Mouse (Mus musculus): ENCODE measurements at regions not wholly inside any gene's neighbourhood (a gene's known extent, or its start where the extent isn't known, plus 50 kb on each side); places are given as distances from the start of the nearest gene placed in this dataset.

DNA sequence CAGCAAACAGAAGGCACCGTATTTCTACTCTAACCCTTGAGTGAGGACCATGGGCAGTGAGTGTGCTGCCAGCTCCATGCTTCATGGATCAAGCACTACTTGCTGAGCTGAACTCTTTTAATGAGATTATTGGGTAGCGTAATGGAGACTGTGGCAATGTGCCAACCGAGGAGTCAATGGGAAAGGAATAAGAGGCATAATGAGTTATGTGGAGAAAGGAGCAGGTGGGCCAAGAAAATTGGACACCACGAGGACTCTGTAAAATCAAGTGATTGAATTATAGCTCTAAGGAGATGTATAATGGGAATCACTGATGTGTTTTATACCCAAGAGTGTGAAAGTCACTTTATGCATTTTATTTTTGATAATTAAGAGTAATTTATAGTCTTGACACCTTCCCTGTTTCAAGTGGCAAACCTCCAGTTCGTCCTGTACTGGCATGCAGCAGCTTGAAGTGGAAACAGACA is 934.3 kb upstream of the Ncam2 start:
- TF ChIP-seq CTCF (IDR thresholded peaks at IDR 0.05; ENCODE audit: low read depth) (no peak), EP300 (IDR thresholded peaks at IDR 0.05; ENCODE audit: low read depth) (no peak)

Data from liver, postnatal 0 days (tissue).